8 mouse cellular contexts compared by ENCODE assay signal in the genomic region with DNA sequence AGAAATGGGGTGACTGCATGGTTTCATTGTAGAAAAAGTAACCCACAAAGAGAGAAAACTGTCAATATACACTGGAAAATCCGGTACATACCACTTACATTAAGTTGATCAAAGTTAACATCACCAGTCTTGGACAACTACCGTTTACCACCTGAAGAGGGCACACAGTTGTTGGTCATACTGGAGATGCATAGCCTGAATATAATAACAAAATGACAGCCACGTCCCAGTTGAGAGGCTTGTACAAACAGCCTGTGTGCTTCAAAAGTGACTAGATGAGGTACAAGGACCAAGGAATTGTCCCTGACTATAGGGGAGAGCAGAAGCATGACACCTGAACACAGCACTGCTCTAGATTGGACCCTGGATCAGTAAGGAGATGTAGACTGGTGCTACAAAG. TPM values are rescaled to one million over a fixed set of nuclear protein-coding genes. Genes with fewer than 3 reads are reported as not detected.
DNase-seq lines count a peak whose midpoint lies in the region; ATAC-seq lines count a peak whose summit lies in the region.

No protein-coding gene starts in this region.

- ATAC-seq in frontal cortex, adult (ENCODE audit: low TSS enrichment), result peak; percentile 79; the same call in 1 of the 2 replicates

- no peak for DNase-seq in frontal cortex, postnatal 36 days (ENCODE audit: low spot score in 2 of 2)
- DNase-seq in B cell, adult 2 months, result peak; percentile 64 to 74
- peak; percentile 46 for DNase-seq in brain, adult 2 months (ENCODE audit: low read depth, low spot score)
- DNase-seq in induced T-regulatory cell, adult 2 months (ENCODE audit: low read depth), result peak; percentile 86
- peak; percentile 72 for DNase-seq in lung, postnatal 25 days (ENCODE audit: low spot score)
- DNase-seq in urinary bladder, adult 2 months (ENCODE audit: low spot score), result no peak
- no peak for DNase-seq in layer of hippocampus, postnatal 25 days (ENCODE audit: extremely low spot score in 1 of 2, low spot score in 1 of 2)

RNA-seq across cellular contexts. Expression of a gene that starts 34.0 kb away (rescaled TPM):
- polyA plus RNA-seq in urinary bladder, adult 2 months (2012; rRNA removed), result 84.4 and 84.8 TPM in 2 replicates
- total RNA-seq in layer of hippocampus, postnatal 25 days (2021), result 100 to 1,000 TPM; 217 to 225 TPM

Comparison
In these comparisons a context has a peak if more than half of its experiments do, and no peak if none do; other contexts are left out.
1. DNase-seq: peak in B cell, adult 2 months (2 of 2), brain, adult 2 months (single experiment), induced T-regulatory cell, adult 2 months (single experiment) and lung, postnatal 25 days (single experiment); none in frontal cortex, postnatal 36 days (0 of 2), urinary bladder, adult 2 months (single experiment) and layer of hippocampus, postnatal 25 days (0 of 2).